Mouse (Mus musculus) stomach, postnatal 0 days (tissue): ENCODE measurements at regions not wholly inside any gene's neighbourhood (a gene's known extent, or its start where the extent isn't known, plus 50 kb on each side); places are given as distances from the start of the nearest gene placed in this dataset.

Source experiments
- ATAC-seq: fragments of 200-750 bp; cut with Nextera tagmentation; 2 replicates; pipeline ENCODE4 v1.8.0; 2017; ENCODE audit not compliant: low FRiP score, low TSS enrichment
- DNase-seq: peaks from one replicate; pipeline ENCODE4 v3.0.0-alpha.2; 2016; ENCODE audit warnings: low spot score
- H3K27ac ChIP-seq: fragments of 300-500 bp; sonication (generic); replicated peaks from 2 replicates; pipeline ENCODE4 v1.5.1; 2014; ENCODE audit warnings: mild to moderate bottlenecking, control low read depth
- H3K27me3 ChIP-seq: fragments of 300-500 bp; sonication (generic); 2 replicates; pipeline ENCODE4 v1.6.1; 2014; ENCODE audit warnings: low read length; ENCODE audit not compliant: control insufficient read depth, insufficient read depth
- H3K36me3 ChIP-seq: fragments of 300-500 bp; sonication (generic); 2 replicates; pipeline ENCODE4 v1.6.1; 2014; ENCODE audit warnings: low read length, mixed read lengths; ENCODE audit not compliant: control insufficient read depth, insufficient read depth
- H3K4me1 ChIP-seq: fragments of 300-500 bp; sonication (generic); replicated peaks from 2 replicates; pipeline ENCODE4 v1.6.1; 2014; ENCODE audit warnings: antibody characterized with exemption; ENCODE audit not compliant: control insufficient read depth, insufficient read depth
- H3K4me2 ChIP-seq: fragments of 300-500 bp; sonication (generic); replicated peaks from 2 replicates; pipeline ENCODE4 v1.6.1; 2014; ENCODE audit warnings: low read depth, mild to moderate bottlenecking, control low read depth, moderate library complexity
- H3K4me3 ChIP-seq: fragments of 300-500 bp; sonication (generic); 2 replicates; pipeline ENCODE4 v1.5.1; 2014; ENCODE audit warnings: low read depth, low read length, control low read depth
- H3K9ac ChIP-seq: fragments of 300-500 bp; sonication (generic); 2 replicates; pipeline ENCODE4 v1.6.1; 2014; ENCODE audit warnings: mild to moderate bottlenecking, low read length, control low read depth, mixed read lengths
- H3K9me3 ChIP-seq: fragments of 300-500 bp; sonication (generic); 2 replicates; pipeline ENCODE4 v1.6.1; 2016; ENCODE audit warnings: low read length; ENCODE audit not compliant: control insufficient read depth
- CTCF ChIP-seq: IDR thresholded peaks from 2 replicates; pipeline ENCODE4 v1.5.1; 2016; ENCODE audit warnings: antibody characterized with exemption, low read depth, mild to moderate bottlenecking, moderate library complexity
- EP300 ChIP-seq: optimal IDR thresholded peaks from 2 replicates; pipeline ENCODE3; 2016; ENCODE audit warnings: antibody characterized with exemption
- whole genome bisulfite sequencing: fragments of 180-500 bp; shearing (Covaris S2); extraction: QIAGEN DNeasy Blood & Tissue Kit; methylation state at CpG from one replicate; pipeline ENCODE4 v1.1.7; 2014; 5-methylcytosine and 5-hydroxymethylcytosine counted together

DNA sequence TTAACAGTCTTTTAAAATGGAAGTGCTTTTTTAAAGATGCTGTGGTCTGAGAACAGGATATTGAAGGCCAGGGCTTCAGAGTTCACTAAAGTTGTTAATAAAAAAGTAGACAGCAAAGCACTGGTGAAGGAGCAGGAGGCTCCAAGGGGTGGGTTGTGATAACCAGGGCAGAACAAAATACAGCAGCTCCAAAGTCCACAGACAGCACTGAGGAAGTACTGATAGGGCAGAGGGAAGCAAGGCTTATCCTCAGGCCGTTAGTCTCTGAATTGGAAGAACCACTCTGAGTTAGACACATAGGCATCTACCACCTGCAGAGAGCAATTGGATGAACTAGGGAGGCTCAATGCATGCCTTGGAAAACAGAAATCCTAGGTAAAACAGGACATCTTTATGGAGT is 62.1 kb downstream of the P2ry1 start:
- H3K4me1 ChIP-seq, result no peaks in the 10 kb centered on the region
- no peaks in the 10 kb centered on the region for H3K36me3 ChIP-seq
- H3K27me3 ChIP-seq, result no peaks in the 10 kb centered on the region
- DNase-seq, result no peak
- no peak for TF ChIP-seq EP300
- TF ChIP-seq CTCF, result no peak
- no peak overlapping the region for H3K4me2 ChIP-seq
- H3K27ac ChIP-seq, result no peak overlapping the region
- no peaks in the 10 kb centered on the region for H3K9me3 ChIP-seq
- no peak overlapping the region for H3K9ac ChIP-seq
- 78% methylated on average over 1 of the region's 1 CpGs for WGBS
- H3K4me3 ChIP-seq, result no peak overlapping the region
- no peak for ATAC-seq

DNA sequence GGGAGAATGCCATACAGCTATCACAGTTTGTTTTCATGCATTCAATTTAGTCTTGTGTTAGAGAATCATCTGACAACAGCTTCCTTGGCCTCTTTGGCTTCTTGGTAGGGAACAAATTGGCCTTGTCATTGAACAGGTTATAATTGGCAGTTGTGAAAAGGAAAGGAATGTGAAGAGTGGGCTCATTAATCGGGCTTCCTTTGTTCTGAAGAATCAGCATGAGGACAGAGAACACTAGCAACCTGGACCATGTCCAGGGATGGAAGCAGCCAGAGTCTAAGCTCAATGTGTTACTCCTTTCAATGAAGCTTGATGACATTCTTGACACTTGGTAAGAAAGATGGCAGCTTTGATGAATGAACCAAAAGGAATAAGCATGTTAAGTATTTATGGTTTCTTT is 64.5 kb downstream of the P2ry1 start:
- no peak for ATAC-seq
- H3K4me1 ChIP-seq, result no peaks in the 10 kb centered on the region
- H3K4me2 ChIP-seq, result no peak overlapping the region
- no peaks in the 10 kb centered on the region for H3K27me3 ChIP-seq
- no peak overlapping the region for H3K9ac ChIP-seq
- no peaks in the 10 kb centered on the region for H3K36me3 ChIP-seq
- no peak overlapping the region for H3K4me3 ChIP-seq
- no peak for TF ChIP-seq EP300
- no peak for TF ChIP-seq CTCF
- H3K9me3 ChIP-seq, result no peaks in the 10 kb centered on the region
- DNase-seq, result no peak
- WGBS, result 74% methylated on average over 1 of the region's 1 CpGs
- H3K27ac ChIP-seq, result no peak overlapping the region

DNA sequence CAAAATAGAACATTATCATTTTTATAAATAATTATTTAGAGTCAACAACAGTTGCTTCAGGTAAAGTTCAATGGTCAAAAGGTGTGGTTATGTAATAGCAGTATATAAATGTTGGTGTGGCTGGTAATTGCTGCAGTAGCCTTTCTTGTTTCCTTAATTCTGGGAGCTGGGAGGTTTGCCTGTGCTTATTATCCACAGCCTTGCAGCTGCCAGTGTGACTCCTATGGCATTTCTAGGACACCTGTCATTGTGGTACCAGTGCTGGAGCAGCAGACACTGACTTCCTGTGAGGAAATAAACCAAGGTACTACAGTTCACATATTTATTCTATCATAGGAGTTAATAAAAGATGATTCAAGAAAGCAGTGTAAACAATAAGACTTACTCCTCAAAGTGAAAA is 65.6 kb downstream of the P2ry1 start:
- ATAC-seq (no peak), DNase-seq (no peak)
- TF ChIP-seq CTCF (no peak), EP300 (no peak)
- Histone ChIP-seq H3K4me1 (no peaks in the 10 kb centered on the region), H3K9ac (no peak overlapping the region), H3K9me3 (no peaks in the 10 kb centered on the region), H3K27me3 (no peaks in the 10 kb centered on the region), H3K4me2 (no peak overlapping the region), H3K4me3 (no peak overlapping the region), H3K36me3 (no peaks in the 10 kb centered on the region), H3K27ac (no peak overlapping the region)

DNA sequence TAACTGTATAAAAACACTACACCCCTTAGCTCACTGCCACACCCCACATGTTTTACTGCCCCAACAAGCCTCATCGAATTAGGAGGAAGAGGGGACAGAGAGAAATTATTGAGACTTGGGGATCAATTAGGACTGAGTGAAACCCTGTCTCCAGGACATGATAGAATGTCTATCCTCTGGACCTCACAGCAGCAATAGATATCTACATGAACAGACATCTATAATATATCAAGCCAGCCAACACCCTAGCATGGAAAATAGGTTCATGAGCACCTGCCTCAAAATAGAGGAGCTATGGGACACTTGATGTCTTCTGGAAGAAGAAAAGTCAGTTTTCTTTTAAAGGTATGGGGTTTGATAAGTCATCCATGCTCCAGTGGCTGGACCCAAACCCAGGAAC is 68.4 kb downstream of the P2ry1 start:
- DNase-seq (no peak), ATAC-seq (no peak)
- no peak overlapping the region for H3K4me2 ChIP-seq
- TF ChIP-seq EP300 (no peak), CTCF (no peak)
- H3K9ac ChIP-seq, result no peak overlapping the region
- H3K4me1 ChIP-seq, result no peaks in the 10 kb centered on the region
- H3K36me3 ChIP-seq, result no peaks in the 10 kb centered on the region
- 88% methylated on average over 1 of the region's 1 CpGs for WGBS
- no peaks in the 10 kb centered on the region for H3K27me3 ChIP-seq
- H3K27ac ChIP-seq, result no peak overlapping the region
- no peak overlapping the region for H3K4me3 ChIP-seq
- H3K9me3 ChIP-seq, result no peaks in the 10 kb centered on the region

DNA sequence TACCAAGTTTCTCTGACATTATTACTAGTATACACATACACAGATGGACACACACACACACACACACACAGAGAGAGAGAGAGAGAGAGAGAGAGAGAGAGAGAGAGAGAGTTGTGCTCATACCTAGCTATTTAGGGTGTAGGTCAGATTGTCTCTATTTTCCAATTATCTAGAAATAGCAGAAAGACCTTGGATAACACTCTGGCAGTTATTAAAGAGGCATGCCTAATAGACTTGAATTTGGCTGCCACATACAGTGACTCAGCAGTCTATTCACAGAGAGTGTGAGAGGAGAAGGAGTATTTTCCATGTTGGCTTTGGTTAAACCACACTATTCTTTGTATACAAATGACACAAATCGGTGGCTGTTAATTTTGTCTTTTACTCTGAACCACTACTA is 69.7 kb downstream of the P2ry1 start:
- H3K9ac ChIP-seq, result no peak overlapping the region
- no peaks in the 10 kb centered on the region for H3K9me3 ChIP-seq
- 80% methylated on average over 1 of the region's 1 CpGs for WGBS
- H3K27me3 ChIP-seq, result no peaks in the 10 kb centered on the region
- H3K36me3 ChIP-seq, result no peaks in the 10 kb centered on the region
- no peak for ATAC-seq
- H3K4me3 ChIP-seq, result no peak overlapping the region
- no peaks in the 10 kb centered on the region for H3K4me1 ChIP-seq
- TF ChIP-seq EP300 (no peak), CTCF (no peak)
- no peak overlapping the region for H3K27ac ChIP-seq
- no peak overlapping the region for H3K4me2 ChIP-seq
- no peak for DNase-seq

DNA sequence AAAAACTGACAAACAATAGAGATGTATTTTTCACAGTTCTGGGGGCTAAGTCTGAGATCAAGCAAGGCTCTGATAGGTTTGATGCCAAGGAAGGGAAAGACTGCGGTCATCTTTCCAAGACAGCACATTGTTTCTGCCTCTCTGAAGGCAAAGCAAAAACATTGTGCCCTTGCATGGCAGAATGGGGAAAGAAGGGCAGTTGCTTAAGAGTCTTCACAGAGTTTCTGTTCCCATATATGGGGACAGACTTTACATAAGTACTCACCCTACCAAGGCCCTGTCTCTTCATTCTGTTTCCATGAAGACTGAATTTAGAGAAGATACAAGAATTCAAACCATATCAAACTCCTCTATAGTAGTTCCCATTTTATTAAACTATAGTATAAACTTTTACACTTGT is 70.5 kb downstream of the P2ry1 start:
- Histone ChIP-seq H3K9ac (no peak overlapping the region), H3K4me2 (no peak overlapping the region), H3K9me3 (no peaks in the 10 kb centered on the region), H3K4me1 (no peaks in the 10 kb centered on the region), H3K36me3 (no peaks in the 10 kb centered on the region), H3K4me3 (no peak overlapping the region), H3K27me3 (no peaks in the 10 kb centered on the region), H3K27ac (no peak overlapping the region)
- DNase-seq (no peak), ATAC-seq (no peak)
- no peak for TF ChIP-seq EP300
- WGBS, result 82% methylated on average over 1 of the region's 1 CpGs
